Mouse (Mus musculus) layer of hippocampus, adult 8-10 months (tissue): ENCODE measurements at regions not wholly inside any gene's neighbourhood (a gene's known extent, or its start where the extent isn't known, plus 50 kb on each side); places are given as distances from the start of the nearest gene placed in this dataset.

Experiments used
- DNase-seq, 2 experiments: peaks; one replicate each; pipeline ENCODE4 v3.0.0; 2022; ENCODE audit warnings: low spot score in 2 of 2

DNA sequence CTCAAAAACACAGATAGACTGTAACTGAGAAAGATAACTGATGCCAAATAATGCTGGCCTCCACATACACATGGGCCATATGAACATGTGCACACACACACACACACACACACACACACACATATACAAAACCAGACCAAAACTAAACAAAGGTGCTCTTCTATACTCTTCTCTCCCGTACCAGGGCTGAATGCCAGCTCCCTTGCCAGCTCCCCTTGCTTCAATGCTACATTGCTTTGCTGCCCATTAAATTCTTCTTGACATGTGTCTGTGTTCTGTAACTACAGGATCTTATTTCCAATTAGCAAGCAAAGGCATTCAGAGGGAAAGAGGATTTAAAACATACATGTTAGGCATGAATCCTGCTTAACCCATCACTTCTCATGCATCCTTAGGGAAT is 74.3 kb upstream of the Chrm2 start:
- no peak for DNase-seq
